15 mouse cellular contexts compared by ENCODE assay signal in the genomic region with DNA sequence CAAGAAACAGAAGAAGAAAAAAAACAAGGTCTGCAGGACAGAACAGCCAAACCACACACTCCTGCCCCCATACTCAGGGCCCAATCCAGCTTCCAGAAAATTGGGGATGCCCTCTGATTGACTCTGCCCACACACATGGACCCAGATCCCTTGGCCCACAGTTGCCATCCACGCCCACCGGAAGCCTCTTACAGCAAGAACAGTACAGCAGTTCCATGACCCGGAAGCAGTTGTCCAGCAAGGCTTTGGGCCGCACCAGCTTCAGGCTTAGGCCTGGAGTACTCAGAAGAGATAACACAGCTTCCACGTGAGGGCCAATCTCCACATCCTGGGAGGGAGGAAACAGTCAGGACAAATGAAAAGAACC.
"Had no signal": no experiment of that assay in that cellular context is flagged by ENCODE, and none has a peak within 500 bp of the region (broad histone marks: within the 10 kb centered on the region; RNA-seq: fewer than 3 reads in every experiment).

No protein-coding gene starts in this region.

- H3K9me3 ChIP-seq: limb, embryonic 12.5 days; limb, embryonic 15.5 days; midbrain, embryonic 10.5 days; midbrain, embryonic 13.5 days had no signal

- H3K4me1 ChIP-seq: limb, embryonic 12.5 days; midbrain, embryonic 10.5 days; midbrain, embryonic 13.5 days had no signal

- H3K4me2 ChIP-seq: limb, embryonic 12.5 days; limb, embryonic 15.5 days; liver, embryonic 11.5 days; lung, embryonic 14.5 days; midbrain, embryonic 13.5 days had no signal

- H3K4me3 ChIP-seq: limb, embryonic 12.5 days; limb, embryonic 15.5 days; midbrain, embryonic 10.5 days; midbrain, embryonic 13.5 days had no signal

- DNase-seq: kidney, adult 18-20 months; kidney, adult 9 months; kidney, postnatal 36 days; liver, postnatal 0 days; lung, embryonic 14.5 days; right cerebral cortex, postnatal 4 days; thymus, adult 18-20 months had no signal

- H3K9ac ChIP-seq: limb, embryonic 12.5 days; limb, embryonic 15.5 days; liver, embryonic 14.5 days; liver, postnatal 0 days; lung, embryonic 14.5 days; midbrain, embryonic 13.5 days had no signal

- H3K27ac ChIP-seq: limb, embryonic 12.5 days; limb, embryonic 15.5 days; liver, embryonic 14.5 days; macrophage; midbrain, embryonic 10.5 days; midbrain, embryonic 13.5 days; stomach, postnatal 0 days had no signal

- H3K27me3 ChIP-seq: limb, embryonic 12.5 days; limb, embryonic 15.5 days; midbrain, embryonic 13.5 days had no signal
